Comparison of ENCODE assay signal across 9 mouse cellular contexts in the genomic region with DNA sequence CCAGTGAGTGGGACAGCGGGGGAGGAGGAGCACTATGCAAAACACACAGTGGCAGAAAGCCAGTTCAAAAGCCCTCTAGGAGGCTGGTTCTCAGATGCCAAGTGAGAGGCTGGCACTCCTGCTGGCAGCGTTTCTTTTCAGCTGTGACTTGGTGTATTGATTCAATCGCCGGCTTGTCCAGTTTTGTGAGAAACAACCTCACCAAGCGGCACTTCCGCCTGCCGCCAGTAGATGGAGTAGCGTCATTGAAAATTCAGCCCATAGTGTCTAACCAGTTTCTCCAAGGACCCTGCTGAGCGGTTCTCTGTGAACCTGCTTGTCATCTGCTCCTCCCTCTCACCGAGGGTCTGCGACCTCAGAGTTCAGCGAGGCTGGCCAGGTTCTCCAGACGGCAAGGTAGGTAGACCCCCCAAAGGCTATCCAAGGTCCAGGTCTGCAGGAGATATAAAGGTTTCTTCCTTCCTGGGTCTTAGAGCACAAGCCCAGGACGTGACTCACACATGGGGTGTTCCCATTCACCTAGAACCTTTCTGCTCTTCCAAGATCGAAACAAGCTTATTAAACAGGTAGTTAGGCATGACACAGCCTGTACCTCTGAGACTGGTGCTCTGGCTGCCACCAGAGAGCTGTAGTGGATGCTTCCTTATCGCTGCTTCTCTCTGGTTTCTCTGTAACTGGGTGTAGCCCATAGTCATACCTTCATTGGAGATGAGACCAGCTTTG. TPM values are rescaled to one million over a fixed set of nuclear protein-coding genes. Genes with fewer than 3 reads are reported as not detected.
DNase-seq lines count a peak whose midpoint lies in the region; ATAC-seq and TF ChIP-seq lines count a peak whose summit lies in the region.
"Had no signal": no experiment of that assay in that cellular context is flagged by ENCODE, and none has a peak within 500 bp of the region (broad histone marks: within the 10 kb centered on the region; RNA-seq: fewer than 3 reads in every experiment).

No protein-coding gene starts in this region.

- no peak overlapping the region for H3K9ac ChIP-seq in forebrain, embryonic 14.5 days (ENCODE audit: low read length)

- WGBS in forebrain, embryonic 14.5 days, result 9% methylated on average over 16 of the region's 16 CpGs

- intact Hi-C loops in heart, postnatal 10 days (cut with DNase I), result loop anchor here (1.0 to 5.0 kb wide), 3 partner anchors 380 to 760 kb away; no protein-coding TSS in a partner anchor

- peak overlapping the region; percentile 41 for H3K4me2 ChIP-seq in forebrain, embryonic 14.5 days (ENCODE audit: low read length)

- no peak overlapping the region for H3K27ac ChIP-seq in forebrain, embryonic 14.5 days (ENCODE audit: low read depth, low read length)
- H3K27ac ChIP-seq: macrophage had no signal

- peaks cover 42% of the 10 kb centered on the region for H3K4me1 ChIP-seq in E14TG2a.4 (replicated peaks; ENCODE audit: low read depth, low read length)
- H3K4me1 ChIP-seq in forebrain, embryonic 14.5 days (ENCODE audit: control insufficient read depth, insufficient read depth, low read length), result peaks cover 20% of the 10 kb centered on the region

- H3K27me3 ChIP-seq in E14TG2a.4 (ENCODE audit: insufficient read depth, low read length), result peaks cover 21% of the 10 kb centered on the region
- H3K27me3 ChIP-seq in forebrain, embryonic 14.5 days (replicated peaks; ENCODE audit: control insufficient read depth, insufficient read depth, low read length), result peaks cover 25% of the 10 kb centered on the region

- peaks cover 15% of the 10 kb centered on the region for H3K36me3 ChIP-seq in E14TG2a.4 (ENCODE audit: insufficient read depth, low read length)
- no peaks in the 10 kb centered on the region for H3K36me3 ChIP-seq in forebrain, embryonic 14.5 days (ENCODE audit: control insufficient read depth, insufficient read depth, low read length)

- DNase-seq in c-Kit-positive CD71-positive TER-119-positive erythroid progenitor cells, embryonic 14.5 days (ENCODE audit: low spot score), result peak; percentile 64
- DNase-seq in forebrain, embryonic 14.5 days (ENCODE audit: low spot score), result peak; percentile 95
- peak; percentile 92 to 96 for DNase-seq in heart, postnatal 10 days
- peak; percentile 95 for DNase-seq in layer of hippocampus, adult 11-12 months (ENCODE audit: low spot score)
- DNase-seq in lung, adult 18-20 months, result peak; percentile 92 to 94
- DNase-seq in testis, postnatal 14 days (ENCODE audit: low spot score), result peak; percentile 68

- peak; percentile 97 for TF ChIP-seq CTCF in E14TG2a.4 (conservative IDR thresholded peaks at IDR 0.05; ENCODE audit: low read length)

- H3K4me3 ChIP-seq in E14TG2a.4 (replicated peaks; ENCODE audit: low read length), result peak overlapping the region; percentile 18; the same call in 1 of the 2 replicates
- H3K4me3 ChIP-seq in forebrain, embryonic 14.5 days (ENCODE audit: low read depth, low read length), result no peak overlapping the region

- H3K9me3 ChIP-seq in E14TG2a.4 (ENCODE audit: low read length), result no peaks in the 10 kb centered on the region
- no peaks in the 10 kb centered on the region for H3K9me3 ChIP-seq in forebrain, embryonic 14.5 days (replicated peaks; ENCODE audit: control insufficient read depth, low read length)

- ATAC-seq in forebrain, embryonic 14.5 days, result peak; percentile 55
- peak; percentile 55 for ATAC-seq in neutrophil, adult 5-6 weeks (ENCODE audit: extremely low read depth, insufficient number of reproducible peaks, low FRiP score, poor library complexity, severe bottlenecking)

RNA-seq across cellular contexts. Expression of gene Fam43a, which starts 2.4 kb away (rescaled TPM):
- 6.1 and 6.7 TPM in 2 replicates for polyA plus RNA-seq in forebrain, embryonic 14.5 days (2014; fragmentation: Nextera tagmentation; extraction: Ambion mirVana)
- 10 to 100 TPM; 40.3 to 46.5 TPM for total RNA-seq in heart, postnatal 10 days (2021)
- 43.5 and 46.5 TPM in 2 replicates for total RNA-seq in neutrophil, adult 5-6 weeks (2017)

RNA-seq across cellular contexts. Expression of gene Lsg1, which starts 9.7 kb away (rescaled TPM):
- polyA plus RNA-seq in forebrain, embryonic 14.5 days (2014; fragmentation: Nextera tagmentation; extraction: Ambion mirVana), result 59.1 and 62.3 TPM in 2 replicates
- 10 to 100 TPM; 26.3 to 27.0 TPM for total RNA-seq in heart, postnatal 10 days (2021)
- total RNA-seq in neutrophil, adult 5-6 weeks (2017), result 58.8 and 71.8 TPM in 2 replicates

RNA-seq across cellular contexts. Expression of gene Tmem44, which starts 46.5 kb away (rescaled TPM):
- 57.5 and 62.4 TPM in 2 replicates for polyA plus RNA-seq in forebrain, embryonic 14.5 days (2014; fragmentation: Nextera tagmentation; extraction: Ambion mirVana)
- total RNA-seq in heart, postnatal 10 days (2021), result 10 to 100 TPM; 15.6 to 18.5 TPM
- total RNA-seq in neutrophil, adult 5-6 weeks (2017), result not detected in 2 replicates
- polyA plus RNA-seq: macrophage had no signal

Comparison
In these comparisons a context has a peak if more than half of its experiments do, and no peak if none do; other contexts are left out.
1. RNA of gene Tmem44, which starts 46.5 kb away (total RNA-seq): 15.6 to 18.5 TPM in heart, postnatal 10 days; not detected in neutrophil, adult 5-6 weeks; every median in the first group is over 10 times any median in the second.
2. Peak in every context shown above with its lines, with median percentiles within 50 percentile points of each other: DNase-seq.